Mouse (Mus musculus) embryonic facial prominence, embryonic 10.5 days (tissue): ENCODE results near the gene Mvb12b. TPM values are rescaled to one million over a fixed set of nuclear protein-coding genes. Genes with fewer than 3 reads are reported as not detected.
"Not testable (repeated sequence)": the region's sequence is repeated elsewhere in the genome, so short reads cannot be mapped to it uniquely, and the experiment has no call there.

Source experiments
- DNase-seq: peaks from one replicate; pipeline ENCODE4 v3.0.0-alpha.2; 2017; ENCODE audit warnings: low spot score
- H3K27ac ChIP-seq: fragments of 300-500 bp; sonication (generic); replicated peaks from 2 replicates; pipeline ENCODE4 v1.5.1; 2016; ENCODE audit warnings: mild to moderate bottlenecking
- H3K27me3 ChIP-seq: fragments of 300-500 bp; sonication (generic); replicated peaks from 2 replicates; pipeline ENCODE4 v1.6.1; 2016; ENCODE audit warnings: low read depth, mild to moderate bottlenecking; ENCODE audit not compliant: poor library complexity, severe bottlenecking
- H3K36me3 ChIP-seq: fragments of 300-500 bp; sonication (generic); replicated peaks from 2 replicates; pipeline ENCODE4 v1.6.1; 2016; ENCODE audit warnings: mild to moderate bottlenecking, moderate library complexity
- H3K4me1 ChIP-seq: fragments of 300-500 bp; sonication (generic); 2 replicates; pipeline ENCODE4 v1.6.1; 2016
- H3K4me3 ChIP-seq: fragments of 300-500 bp; sonication (generic); 2 replicates; pipeline ENCODE4 v1.5.1; 2016; ENCODE audit warnings: mild to moderate bottlenecking, moderate library complexity
- H3K9me3 ChIP-seq: fragments of 300-500 bp; sonication (generic); 2 replicates; pipeline ENCODE4 v1.6.1; 2016; ENCODE audit warnings: mild to moderate bottlenecking
- WGBS: fragments of 180-500 bp; shearing (Covaris S2); methylation state at CpG from one replicate; pipeline ENCODE4 v1.1.7; 2016; 5-methylcytosine and 5-hydroxymethylcytosine counted together
- polyA plus RNA-seq: library from polyadenylated mRNA; unstranded; fragments of >200 nt; fragmentation: Nextera tagmentation; extraction: Ambion mirVana; gene quantifications from 2 replicates; pipeline ENCODE4 v1.2.1, GENCODE M21; 2016

The Mvb12b gene
- polyA plus RNA-seq, 1 experiment from 2014 or later = 16.1 TPM

- peaks cover 11% of the 10 kb centered on the region for H3K4me1 ChIP-seq
Measured at GRCm38 (mm10) chr2:33914334-33914733, 26.6 kb upstream of the Mvb12b start.

GRCm38 (mm10) chr2:33913598-33913997, 25.9 kb upstream of the Mvb12b start:
- H3K27me3 ChIP-seq, H3K9me3 ChIP-seq, DNase-seq, H3K4me3 ChIP-seq, H3K36me3 ChIP-seq, H3K4me1 ChIP-seq, H3K27ac ChIP-seq: not testable (repeated sequence)
- 73% methylated on average over 1 of the region's 1 CpGs for WGBS

More at GRCm38 (mm10) chr2:33914334-33914733, 26.6 kb upstream of the Mvb12b start:
- H3K9me3 ChIP-seq = 0 out of 2 replicates have a peak, but pooled peaks cover 2% of the 10 kb centered on the region
- WGBS = 64% methylated on average over 3 of the region's 3 CpGs
- H3K4me3 ChIP-seq = no peak overlapping the region
- DNase-seq = no peak
- no peak overlapping the region for H3K27ac ChIP-seq
- H3K36me3 ChIP-seq = no peaks in the 10 kb centered on the region
- peaks cover 3% of the 10 kb centered on the region for H3K27me3 ChIP-seq

- no peak for DNase-seq
- H3K9me3 ChIP-seq = 0 out of 2 replicates have a peak, but pooled peaks cover 2% of the 10 kb centered on the region
- H3K27ac ChIP-seq = no peak overlapping the region
- no peaks in the 10 kb centered on the region for H3K27me3 ChIP-seq
- no peak overlapping the region for H3K4me3 ChIP-seq
- 70% methylated on average over 3 of the region's 3 CpGs for WGBS
- H3K36me3 ChIP-seq = no peaks in the 10 kb centered on the region
- peaks cover 14% of the 10 kb centered on the region for H3K4me1 ChIP-seq
Measured at GRCm38 (mm10) chr2:33912741-33913140, 25.0 kb upstream of the Mvb12b start.

- Histone ChIP-seq H3K4me1 (peaks cover 10% of the 10 kb centered on the region; the same call in 1 of the 2 replicates), H3K4me3 (no peak overlapping the region), H3K36me3 (no peaks in the 10 kb centered on the region), H3K9me3 (0 out of 2 replicates have a peak, but pooled peaks cover 2% of the 10 kb centered on the region), H3K27ac (peak overlapping the region; percentile 46), H3K27me3 (no peaks in the 10 kb centered on the region)
- 61% methylated on average over 8 of the region's 8 CpGs for WGBS
- DNase-seq = peak; percentile 52
Measured at GRCm38 (mm10) chr2:33908374-33908773, 20.6 kb upstream of the Mvb12b start.

GRCm38 (mm10) chr2:33907174-33907573, 19.4 kb upstream of the Mvb12b start:
- Histone ChIP-seq H3K36me3 (no peaks in the 10 kb centered on the region), H3K27ac (no peak overlapping the region), H3K9me3 (0 out of 2 replicates have a peak, but pooled peaks cover 2% of the 10 kb centered on the region), H3K4me1 (peaks cover 10% of the 10 kb centered on the region; the same call in 1 of the 2 replicates), H3K4me3 (no peak overlapping the region), H3K27me3 (no peaks in the 10 kb centered on the region)
- DNase-seq = no peak
- WGBS = 86% methylated on average over 6 of the region's 6 CpGs

- Histone ChIP-seq H3K27ac (no peak overlapping the region), H3K9me3 (no peaks in the 10 kb centered on the region), H3K36me3 (no peaks in the 10 kb centered on the region), H3K27me3 (no peaks in the 10 kb centered on the region), H3K4me3 (no peak overlapping the region), H3K4me1 (no peaks in the 10 kb centered on the region)
- 85% methylated on average over 3 of the region's 3 CpGs for WGBS
- no peak for DNase-seq
Measured at GRCm38 (mm10) chr2:33895829-33896228, 8.1 kb upstream of the Mvb12b start.

- no peak for DNase-seq
- Histone ChIP-seq H3K9me3 (no peaks in the 10 kb centered on the region), H3K27ac (no peak overlapping the region), H3K36me3 (no peaks in the 10 kb centered on the region), H3K4me1 (no peaks in the 10 kb centered on the region; the same call in none of the 2 replicates), H3K27me3 (no peaks in the 10 kb centered on the region), H3K4me3 (no peak overlapping the region)
- WGBS = 82% methylated on average over 3 of the region's 3 CpGs
Measured at GRCm38 (mm10) chr2:33893151-33893550, 5.4 kb upstream of the Mvb12b start.

- DNase-seq = no peak
- Histone ChIP-seq H3K27me3 (no peaks in the 10 kb centered on the region), H3K9me3 (no peaks in the 10 kb centered on the region), H3K4me1 (peaks cover 6% of the 10 kb centered on the region), H3K36me3 (no peaks in the 10 kb centered on the region), H3K27ac (no peak overlapping the region), H3K4me3 (no peak overlapping the region)
- 85% methylated on average over 7 of the region's 7 CpGs for whole genome bisulfite sequencing
Measured at GRCm38 (mm10) chr2:33892354-33892753, 4.6 kb upstream of the Mvb12b start.

- Histone ChIP-seq H3K4me3 (peak overlapping the region; percentile 90), H3K27me3 (no peaks in the 10 kb centered on the region), H3K4me1 (peaks cover 34% of the 10 kb centered on the region), H3K36me3 (no peaks in the 10 kb centered on the region), H3K27ac (peak overlapping the region; percentile 97), H3K9me3 (no peaks in the 10 kb centered on the region)
- 56% methylated on average over 6 of the region's 6 CpGs for WGBS
- no peak for DNase-seq
Measured at GRCm38 (mm10) chr2:33888100-33888385, 297 bp upstream of the Mvb12b start.

- Histone ChIP-seq H3K4me1 (peaks cover 39% of the 10 kb centered on the region), H3K9me3 (no peaks in the 10 kb centered on the region), H3K4me3 (peak overlapping the region; percentile 90), H3K27me3 (no peaks in the 10 kb centered on the region), H3K27ac (peak overlapping the region; percentile 97), H3K36me3 (no peaks in the 10 kb centered on the region)
- 2% methylated on average over 51 of the region's 51 CpGs for WGBS
- peak; percentile 70 for DNase-seq
Measured at GRCm38 (mm10) chr2:33886386-33887327, 1.1 kb downstream of the Mvb12b start.

GRCm38 (mm10) chr2:33885264-33885651, 2.5 kb downstream of the Mvb12b start:
- H3K4me1 ChIP-seq = peaks cover 39% of the 10 kb centered on the region
- H3K27me3 ChIP-seq = no peaks in the 10 kb centered on the region
- no peaks in the 10 kb centered on the region for H3K9me3 ChIP-seq
- 94% methylated on average over 3 of the region's 3 CpGs for WGBS
- DNase-seq = no peak
- no peak overlapping the region; the same call in 1 of the 2 replicates for H3K27ac ChIP-seq
- no peak overlapping the region for H3K4me3 ChIP-seq
- H3K36me3 ChIP-seq = no peaks in the 10 kb centered on the region

GRCm38 (mm10) chr2:33884623-33885263, 3.0 kb downstream of the Mvb12b start:
- DNase-seq = no peak
- WGBS = 89% methylated on average over 7 of the region's 7 CpGs
- Histone ChIP-seq H3K4me1 (peaks cover 41% of the 10 kb centered on the region), H3K27ac (no peak overlapping the region; the same call in 1 of the 2 replicates), H3K27me3 (no peaks in the 10 kb centered on the region), H3K4me3 (no peak overlapping the region), H3K9me3 (no peaks in the 10 kb centered on the region), H3K36me3 (no peaks in the 10 kb centered on the region)
